Mouse (Mus musculus): ENCODE results near the gene Grm1. TPM values are rescaled to one million over a fixed set of nuclear protein-coding genes. Genes with fewer than 3 reads are reported as not detected.

The Grm1 gene
- total and polyA plus RNA-seq, 2 experiments, result not detected

- H3K9ac ChIP-seq (ENCODE audit: low read depth, low read length), result no peak overlapping the region
- WGBS, result 69% methylated on average over 3 of the region's 3 CpGs
- no peaks in the 10 kb centered on the region for H3K79me2 ChIP-seq (ENCODE audit: control insufficient read depth, insufficient read depth, low read length)
- H3K27me3 ChIP-seq (ENCODE audit: control insufficient read depth, insufficient read depth, low read length), result no peaks in the 10 kb centered on the region
- H3K4me3 ChIP-seq (ENCODE audit: insufficient read depth, low read depth, low read length), result no peak overlapping the region
- H3K36me3 ChIP-seq (ENCODE audit: control insufficient read depth, insufficient read depth, low read length), result no peaks in the 10 kb centered on the region
- H3K27ac ChIP-seq (replicated peaks; ENCODE audit: insufficient read depth, low read depth, low read length), result no peak overlapping the region
- no peaks in the 10 kb centered on the region for H3K4me1 ChIP-seq (ENCODE audit: control insufficient read depth, insufficient read depth, low read length)
- TF ChIP-seq CTCF (IDR thresholded peaks at IDR 0.05; ENCODE audit: low read depth, low read length) (no peak), POLR2A (IDR thresholded peaks at IDR 0.05; ENCODE audit: extremely low read depth, insufficient read depth, low read length) (no peak)
- DNase-seq (ENCODE audit: extremely low read depth, low read depth, low spot score), result no peak
These were observed 247.3 kb downstream of the Grm1 start for GRCm38 (mm10) chr10:10834828-10835227.

- Histone ChIP-seq H3K79me2 (ENCODE audit: control insufficient read depth, insufficient read depth, low read length) (no peaks in the 10 kb centered on the region), H3K4me1 (ENCODE audit: control insufficient read depth, insufficient read depth, low read length) (no peaks in the 10 kb centered on the region), H3K27me3 (ENCODE audit: control insufficient read depth, insufficient read depth, low read length) (no peaks in the 10 kb centered on the region), H3K36me3 (ENCODE audit: control insufficient read depth, insufficient read depth, low read length) (no peaks in the 10 kb centered on the region), H3K4me3 (ENCODE audit: insufficient read depth, low read depth, low read length) (no peak overlapping the region), H3K27ac (replicated peaks; ENCODE audit: insufficient read depth, low read depth, low read length) (no peak overlapping the region), H3K9ac (ENCODE audit: low read depth, low read length) (no peak overlapping the region)
- TF ChIP-seq CTCF (IDR thresholded peaks at IDR 0.05; ENCODE audit: low read depth, low read length) (no peak), POLR2A (IDR thresholded peaks at IDR 0.05; ENCODE audit: extremely low read depth, insufficient read depth, low read length) (no peak)
- no peak for DNase-seq (ENCODE audit: extremely low read depth, low read depth, low spot score)
- 79% methylated on average over 1 of the region's 1 CpGs for WGBS
These were observed 251.0 kb downstream of the Grm1 start for GRCm38 (mm10) chr10:10831141-10831540.

- H3K27me3 ChIP-seq (ENCODE audit: control insufficient read depth, insufficient read depth, low read length), result no peaks in the 10 kb centered on the region
- peak; percentile 76 for DNase-seq (ENCODE audit: extremely low read depth, low read depth, low spot score)
- no peaks in the 10 kb centered on the region for H3K79me2 ChIP-seq (ENCODE audit: control insufficient read depth, insufficient read depth, low read length)
- WGBS, result 44% methylated on average over 1 of the region's 1 CpGs
- H3K36me3 ChIP-seq (ENCODE audit: control insufficient read depth, insufficient read depth, low read length), result no peaks in the 10 kb centered on the region
- no peak for TF ChIP-seq POLR2A (IDR thresholded peaks at IDR 0.05; ENCODE audit: extremely low read depth, insufficient read depth, low read length)
- TF ChIP-seq CTCF (IDR thresholded peaks at IDR 0.05; ENCODE audit: low read depth, low read length), result no peak
- no peak overlapping the region for H3K9ac ChIP-seq (ENCODE audit: low read depth, low read length)
- H3K4me1 ChIP-seq (ENCODE audit: control insufficient read depth, insufficient read depth, low read length), result no peaks in the 10 kb centered on the region
- H3K27ac ChIP-seq (replicated peaks; ENCODE audit: insufficient read depth, low read depth, low read length), result no peak overlapping the region
- H3K4me3 ChIP-seq (ENCODE audit: insufficient read depth, low read depth, low read length), result no peak overlapping the region
These were observed 254.8 kb downstream of the Grm1 start for GRCm38 (mm10) chr10:10827308-10827707.

GRCm38 (mm10) chr10:10818061-10818460 is 264.1 kb downstream of the Grm1 start:
- H3K79me2 ChIP-seq (ENCODE audit: control insufficient read depth, insufficient read depth, low read length), result no peaks in the 10 kb centered on the region
- no peak overlapping the region for H3K4me3 ChIP-seq (ENCODE audit: insufficient read depth, low read depth, low read length)
- no peak for DNase-seq (ENCODE audit: extremely low read depth, low read depth, low spot score)
- no peak overlapping the region for H3K27ac ChIP-seq (replicated peaks; ENCODE audit: insufficient read depth, low read depth, low read length)
- 64% methylated on average over 2 of the region's 2 CpGs for WGBS
- no peak overlapping the region for H3K9ac ChIP-seq (ENCODE audit: low read depth, low read length)
- no peaks in the 10 kb centered on the region for H3K27me3 ChIP-seq (ENCODE audit: control insufficient read depth, insufficient read depth, low read length)
- TF ChIP-seq POLR2A (IDR thresholded peaks at IDR 0.05; ENCODE audit: extremely low read depth, insufficient read depth, low read length) (no peak), CTCF (IDR thresholded peaks at IDR 0.05; ENCODE audit: low read depth, low read length) (no peak)
- H3K36me3 ChIP-seq (ENCODE audit: control insufficient read depth, insufficient read depth, low read length), result no peaks in the 10 kb centered on the region
- no peaks in the 10 kb centered on the region; the same call in 1 of the 2 replicates for H3K4me1 ChIP-seq (ENCODE audit: control insufficient read depth, insufficient read depth, low read length)

- H3K27ac ChIP-seq (replicated peaks; ENCODE audit: insufficient read depth, low read depth, low read length), result no peak overlapping the region
- no peak overlapping the region for H3K9ac ChIP-seq (ENCODE audit: low read depth, low read length)
- 35% methylated on average over 2 of the region's 2 CpGs for WGBS
- H3K79me2 ChIP-seq (ENCODE audit: control insufficient read depth, insufficient read depth, low read length), result no peaks in the 10 kb centered on the region
- no peak overlapping the region for H3K4me3 ChIP-seq (ENCODE audit: insufficient read depth, low read depth, low read length)
- H3K4me1 ChIP-seq (ENCODE audit: control insufficient read depth, insufficient read depth, low read length), result no peaks in the 10 kb centered on the region; the same call in 1 of the 2 replicates
- no peak for DNase-seq (ENCODE audit: extremely low read depth, low read depth, low spot score)
- H3K27me3 ChIP-seq (ENCODE audit: control insufficient read depth, insufficient read depth, low read length), result no peaks in the 10 kb centered on the region
- no peaks in the 10 kb centered on the region for H3K36me3 ChIP-seq (ENCODE audit: control insufficient read depth, insufficient read depth, low read length)
- no peak for TF ChIP-seq CTCF (IDR thresholded peaks at IDR 0.05; ENCODE audit: low read depth, low read length)
- no peak for TF ChIP-seq POLR2A (IDR thresholded peaks at IDR 0.05; ENCODE audit: extremely low read depth, insufficient read depth, low read length)
These were observed 267.4 kb downstream of the Grm1 start for GRCm38 (mm10) chr10:10814631-10815216.
